Mouse (Mus musculus): ENCODE measurements around the gene Pde1a. TPM values are rescaled to one million over a fixed set of nuclear protein-coding genes. Genes with fewer than 3 reads are reported as not detected.

The Pde1a gene
- polyA plus RNA-seq, 1 experiment from 2014 or later = 9.0 TPM

- ATAC-seq (ENCODE audit: low FRiP score) (no peak), DNase-seq (ENCODE audit: low spot score) (no peak)
- Histone ChIP-seq H3K9ac (no peak overlapping the region), H3K9me3 (ENCODE audit: control insufficient read depth, low read length) (no peaks in the 10 kb centered on the region), H3K4me2 (replicated peaks) (no peak overlapping the region), H3K36me3 (replicated peaks; ENCODE audit: control insufficient read depth, insufficient read depth) (no peaks in the 10 kb centered on the region), H3K27ac (no peak overlapping the region), H3K27me3 (ENCODE audit: control insufficient read depth, insufficient read depth, low read length) (no peaks in the 10 kb centered on the region), H3K4me1 (replicated peaks; ENCODE audit: control insufficient read depth, insufficient read depth, low read length) (no peaks in the 10 kb centered on the region), H3K4me3 (replicated peaks; ENCODE audit: low read length) (no peak overlapping the region)
- WGBS = 70% methylated on average over 8 of the region's 8 CpGs
These were observed 183.2 kb downstream of the Pde1a start for GRCm38 (mm10) chr2:79945898-79946675.

- ATAC-seq (ENCODE audit: low FRiP score) = no peak
- WGBS = 62% methylated on average over 5 of the region's 5 CpGs
- Histone ChIP-seq H3K27ac (no peak overlapping the region), H3K9me3 (ENCODE audit: control insufficient read depth, low read length) (no peaks in the 10 kb centered on the region), H3K4me3 (replicated peaks; ENCODE audit: low read length) (no peak overlapping the region), H3K4me1 (replicated peaks; ENCODE audit: control insufficient read depth, insufficient read depth, low read length) (no peaks in the 10 kb centered on the region), H3K4me2 (replicated peaks) (no peak overlapping the region), H3K27me3 (ENCODE audit: control insufficient read depth, insufficient read depth, low read length) (no peaks in the 10 kb centered on the region), H3K9ac (no peak overlapping the region), H3K36me3 (replicated peaks; ENCODE audit: control insufficient read depth, insufficient read depth) (no peaks in the 10 kb centered on the region)
- no peak for DNase-seq (ENCODE audit: low spot score)
These were observed 194.6 kb downstream of the Pde1a start for GRCm38 (mm10) chr2:79934660-79935059.

- DNase-seq (ENCODE audit: low spot score) (no peak), ATAC-seq (ENCODE audit: low FRiP score) (no peak)
- H3K4me3 ChIP-seq (replicated peaks; ENCODE audit: low read length) = no peak overlapping the region
- no peak overlapping the region for H3K27ac ChIP-seq
- no peaks in the 10 kb centered on the region for H3K4me1 ChIP-seq (replicated peaks; ENCODE audit: control insufficient read depth, insufficient read depth, low read length)
- H3K9ac ChIP-seq = no peak overlapping the region
- H3K4me2 ChIP-seq (replicated peaks) = no peak overlapping the region
- H3K36me3 ChIP-seq (replicated peaks; ENCODE audit: control insufficient read depth, insufficient read depth) = no peaks in the 10 kb centered on the region
- H3K9me3 ChIP-seq (ENCODE audit: control insufficient read depth, low read length) = no peaks in the 10 kb centered on the region
- no peaks in the 10 kb centered on the region for H3K27me3 ChIP-seq (ENCODE audit: control insufficient read depth, insufficient read depth, low read length)
These were observed 206.9 kb downstream of the Pde1a start for GRCm38 (mm10) chr2:79922356-79922755.

GRCm38 (mm10) chr2:79921375-79921774 lies 207.9 kb downstream of the Pde1a start:
- Histone ChIP-seq H3K9me3 (ENCODE audit: control insufficient read depth, low read length) (no peaks in the 10 kb centered on the region), H3K4me1 (replicated peaks; ENCODE audit: control insufficient read depth, insufficient read depth, low read length) (no peaks in the 10 kb centered on the region), H3K36me3 (replicated peaks; ENCODE audit: control insufficient read depth, insufficient read depth) (no peaks in the 10 kb centered on the region), H3K27me3 (ENCODE audit: control insufficient read depth, insufficient read depth, low read length) (no peaks in the 10 kb centered on the region), H3K4me3 (replicated peaks; ENCODE audit: low read length) (no peak overlapping the region), H3K9ac (no peak overlapping the region), H3K4me2 (replicated peaks) (no peak overlapping the region), H3K27ac (no peak overlapping the region)
- 94% methylated on average over 4 of the region's 4 CpGs for WGBS
- no peak for DNase-seq (ENCODE audit: low spot score)
- ATAC-seq (ENCODE audit: low FRiP score) = no peak

GRCm38 (mm10) chr2:79920438-79920837 lies 208.8 kb downstream of the Pde1a start:
- no peak overlapping the region for H3K9ac ChIP-seq
- H3K4me3 ChIP-seq (replicated peaks; ENCODE audit: low read length) = no peak overlapping the region
- H3K4me1 ChIP-seq (replicated peaks; ENCODE audit: control insufficient read depth, insufficient read depth, low read length) = no peaks in the 10 kb centered on the region
- DNase-seq (ENCODE audit: low spot score) = no peak
- H3K9me3 ChIP-seq (ENCODE audit: control insufficient read depth, low read length) = no peaks in the 10 kb centered on the region
- H3K27me3 ChIP-seq (ENCODE audit: control insufficient read depth, insufficient read depth, low read length) = no peaks in the 10 kb centered on the region
- ATAC-seq (ENCODE audit: low FRiP score) = no peak
- WGBS = 84% methylated on average over 4 of the region's 4 CpGs
- no peak overlapping the region for H3K4me2 ChIP-seq (replicated peaks)
- H3K36me3 ChIP-seq (replicated peaks; ENCODE audit: control insufficient read depth, insufficient read depth) = no peaks in the 10 kb centered on the region
- no peak overlapping the region for H3K27ac ChIP-seq

GRCm38 (mm10) chr2:79901841-79902510 lies 227.3 kb downstream of the Pde1a start:
- no peak for DNase-seq (ENCODE audit: low spot score)
- WGBS = 97% methylated on average over 2 of the region's 2 CpGs
- H3K9ac ChIP-seq = no peak overlapping the region
- no peaks in the 10 kb centered on the region for H3K27me3 ChIP-seq (ENCODE audit: control insufficient read depth, insufficient read depth, low read length)
- H3K27ac ChIP-seq = no peak overlapping the region
- H3K4me3 ChIP-seq (replicated peaks; ENCODE audit: low read length) = no peak overlapping the region
- H3K9me3 ChIP-seq (ENCODE audit: control insufficient read depth, low read length) = no peaks in the 10 kb centered on the region
- no peak for ATAC-seq (ENCODE audit: low FRiP score)
- no peaks in the 10 kb centered on the region for H3K4me1 ChIP-seq (replicated peaks; ENCODE audit: control insufficient read depth, insufficient read depth, low read length)
- H3K36me3 ChIP-seq (replicated peaks; ENCODE audit: control insufficient read depth, insufficient read depth) = no peaks in the 10 kb centered on the region
- H3K4me2 ChIP-seq (replicated peaks) = no peak overlapping the region

GRCm38 (mm10) chr2:79898522-79898921 lies 230.7 kb downstream of the Pde1a start:
- Histone ChIP-seq H3K36me3 (replicated peaks; ENCODE audit: control insufficient read depth, insufficient read depth) (no peaks in the 10 kb centered on the region), H3K4me2 (replicated peaks) (no peak overlapping the region), H3K4me3 (replicated peaks; ENCODE audit: low read length) (no peak overlapping the region), H3K9ac (no peak overlapping the region), H3K27ac (0 out of 2 replicates have a peak overlapping the region, but pooled peaks have one; percentile 29), H3K9me3 (ENCODE audit: control insufficient read depth, low read length) (no peaks in the 10 kb centered on the region), H3K27me3 (ENCODE audit: control insufficient read depth, insufficient read depth, low read length) (no peaks in the 10 kb centered on the region), H3K4me1 (replicated peaks; ENCODE audit: control insufficient read depth, insufficient read depth, low read length) (no peaks in the 10 kb centered on the region)
- DNase-seq (ENCODE audit: low spot score) (no peak), ATAC-seq (ENCODE audit: low FRiP score) (no peak)
- 67% methylated on average over 3 of the region's 3 CpGs for whole genome bisulfite sequencing

- no peak overlapping the region for H3K4me3 ChIP-seq (replicated peaks; ENCODE audit: low read length)
- H3K36me3 ChIP-seq (replicated peaks; ENCODE audit: control insufficient read depth, insufficient read depth) = no peaks in the 10 kb centered on the region
- 69% methylated on average over 1 of the region's 1 CpGs for WGBS
- no peak for ATAC-seq (ENCODE audit: low FRiP score)
- no peaks in the 10 kb centered on the region for H3K9me3 ChIP-seq (ENCODE audit: control insufficient read depth, low read length)
- H3K4me2 ChIP-seq (replicated peaks) = no peak overlapping the region
- DNase-seq (ENCODE audit: low spot score) = no peak
- H3K27ac ChIP-seq = no peak overlapping the region
- no peaks in the 10 kb centered on the region for H3K4me1 ChIP-seq (replicated peaks; ENCODE audit: control insufficient read depth, insufficient read depth, low read length)
- no peak overlapping the region for H3K9ac ChIP-seq
- no peaks in the 10 kb centered on the region for H3K27me3 ChIP-seq (ENCODE audit: control insufficient read depth, insufficient read depth, low read length)
These were observed 236.4 kb downstream of the Pde1a start for GRCm38 (mm10) chr2:79892829-79893228.

- Histone ChIP-seq H3K27me3 (ENCODE audit: control insufficient read depth, insufficient read depth, low read length) (no peaks in the 10 kb centered on the region), H3K4me1 (replicated peaks; ENCODE audit: control insufficient read depth, insufficient read depth, low read length) (no peaks in the 10 kb centered on the region), H3K9ac (no peak overlapping the region), H3K27ac (no peak overlapping the region), H3K9me3 (ENCODE audit: control insufficient read depth, low read length) (no peaks in the 10 kb centered on the region), H3K4me3 (replicated peaks; ENCODE audit: low read length) (no peak overlapping the region), H3K4me2 (replicated peaks) (no peak overlapping the region), H3K36me3 (replicated peaks; ENCODE audit: control insufficient read depth, insufficient read depth) (no peaks in the 10 kb centered on the region)
- WGBS = 79% methylated on average over 5 of the region's 5 CpGs
- ATAC-seq (ENCODE audit: low FRiP score) (no peak), DNase-seq (ENCODE audit: low spot score) (peak; percentile 27)
These were observed 237.3 kb downstream of the Pde1a start for GRCm38 (mm10) chr2:79891760-79892570.
